Mouse (Mus musculus): ENCODE data around the gene Zfp940. TPM values are rescaled to one million over a fixed set of nuclear protein-coding genes. Genes with fewer than 3 reads are reported as not detected.

Zfp940 gene
- polyA plus RNA-seq, 1 experiment from 2014 or later = 3.2 TPM

GRCm38 (mm10) chr7:29815910-29816429 is 37.5 kb downstream of the Zfp940 start, which contains the start of gene Zfp790:
Gene Zfp790, plus strand, starts transcription at chr7:29816114.
- peak; percentile 98 for ATAC-seq
- peak within 1 kb of the TSS; percentile 68 for H3K9ac ChIP-seq (ENCODE audit: low read depth, low read length)
- H3K36me3 ChIP-seq (ENCODE audit: control insufficient read depth, insufficient read depth, low read length) = no peaks in the 10 kb centered on the region
- H3K4me2 ChIP-seq (ENCODE audit: low read depth, low read length) = peak within 1 kb of the TSS; percentile 71
- under 1% methylated on average over 26 of the region's 26 CpGs for WGBS
- H3K4me3 ChIP-seq (ENCODE audit: low read length) = peak within 1 kb of the TSS; percentile 61
- no peaks in the 10 kb centered on the region for H3K27me3 ChIP-seq (replicated peaks; ENCODE audit: control insufficient read depth, insufficient read depth, low read length)
- peak within 1 kb of the TSS; percentile 82 for H3K27ac ChIP-seq (ENCODE audit: low read length)
- no peaks in the 10 kb centered on the region for H3K9me3 ChIP-seq (ENCODE audit: control insufficient read depth, low read length)
- peaks cover 15% of the 10 kb centered on the region for H3K4me1 ChIP-seq (ENCODE audit: control insufficient read depth, insufficient read depth, low read length)

- peak; percentile 49 for ATAC-seq
- Histone ChIP-seq H3K4me1 (ENCODE audit: control insufficient read depth, insufficient read depth, low read length) (peaks cover 15% of the 10 kb centered on the region), H3K4me2 (ENCODE audit: low read depth, low read length) (peak overlapping the region; percentile 65), H3K4me3 (ENCODE audit: low read length) (peak overlapping the region; percentile 61), H3K27ac (ENCODE audit: low read length) (peak overlapping the region; percentile 58), H3K9ac (ENCODE audit: low read depth, low read length) (peak overlapping the region; percentile 68), H3K36me3 (ENCODE audit: control insufficient read depth, insufficient read depth, low read length) (no peaks in the 10 kb centered on the region), H3K27me3 (replicated peaks; ENCODE audit: control insufficient read depth, insufficient read depth, low read length) (no peaks in the 10 kb centered on the region), H3K9me3 (ENCODE audit: control insufficient read depth, low read length) (no peaks in the 10 kb centered on the region)
- 2% methylated on average over 12 of the region's 12 CpGs for WGBS
Observed at GRCm38 (mm10) chr7:29815061-29815784, 38.2 kb downstream of the Zfp940 start.

GRCm38 (mm10) chr7:29814381-29814780 is 39.1 kb downstream of the Zfp940 start:
- Histone ChIP-seq H3K4me2 (ENCODE audit: low read depth, low read length) (no peak overlapping the region), H3K27ac (ENCODE audit: low read length) (no peak overlapping the region), H3K4me1 (ENCODE audit: control insufficient read depth, insufficient read depth, low read length) (peaks cover 13% of the 10 kb centered on the region), H3K4me3 (ENCODE audit: low read length) (no peak overlapping the region), H3K9ac (ENCODE audit: low read depth, low read length) (no peak overlapping the region), H3K9me3 (ENCODE audit: control insufficient read depth, low read length) (no peaks in the 10 kb centered on the region), H3K36me3 (ENCODE audit: control insufficient read depth, insufficient read depth, low read length) (no peaks in the 10 kb centered on the region), H3K27me3 (replicated peaks; ENCODE audit: control insufficient read depth, insufficient read depth, low read length) (no peaks in the 10 kb centered on the region)
- 90% methylated on average over 2 of the region's 2 CpGs for WGBS
- no peak for ATAC-seq

- Histone ChIP-seq H3K36me3 (ENCODE audit: control insufficient read depth, insufficient read depth, low read length) (no peaks in the 10 kb centered on the region), H3K4me3 (ENCODE audit: low read length) (no peak overlapping the region), H3K27ac (ENCODE audit: low read length) (no peak overlapping the region), H3K4me2 (ENCODE audit: low read depth, low read length) (no peak overlapping the region), H3K4me1 (ENCODE audit: control insufficient read depth, insufficient read depth, low read length) (peaks cover 11% of the 10 kb centered on the region), H3K27me3 (replicated peaks; ENCODE audit: control insufficient read depth, insufficient read depth, low read length) (no peaks in the 10 kb centered on the region), H3K9ac (ENCODE audit: low read depth, low read length) (no peak overlapping the region), H3K9me3 (ENCODE audit: control insufficient read depth, low read length) (no peaks in the 10 kb centered on the region)
- no peak for ATAC-seq
- WGBS = 96% methylated on average over 1 of the region's 1 CpGs
Observed at GRCm38 (mm10) chr7:29812244-29812643, 41.2 kb downstream of the Zfp940 start.

- H3K9ac ChIP-seq (ENCODE audit: low read depth, low read length) = no peak overlapping the region
- H3K9me3 ChIP-seq (ENCODE audit: control insufficient read depth, low read length) = no peaks in the 10 kb centered on the region
- H3K4me2 ChIP-seq (ENCODE audit: low read depth, low read length) = no peak overlapping the region
- no peaks in the 10 kb centered on the region for H3K27me3 ChIP-seq (replicated peaks; ENCODE audit: control insufficient read depth, insufficient read depth, low read length)
- no peak overlapping the region for H3K4me3 ChIP-seq (ENCODE audit: low read length)
- 74% methylated on average over 5 of the region's 5 CpGs for WGBS
- ATAC-seq = no peak
- H3K27ac ChIP-seq (ENCODE audit: low read length) = no peak overlapping the region
- H3K36me3 ChIP-seq (ENCODE audit: control insufficient read depth, insufficient read depth, low read length) = no peaks in the 10 kb centered on the region
- H3K4me1 ChIP-seq (ENCODE audit: control insufficient read depth, insufficient read depth, low read length) = no peaks in the 10 kb centered on the region
Observed at GRCm38 (mm10) chr7:29807046-29807445, 46.4 kb downstream of the Zfp940 start.

GRCm38 (mm10) chr7:29792906-29793305 is 60.6 kb downstream of the Zfp940 start:
- H3K36me3 ChIP-seq (ENCODE audit: control insufficient read depth, insufficient read depth, low read length) = peaks cover 17% of the 10 kb centered on the region
- no peak overlapping the region for H3K4me3 ChIP-seq (ENCODE audit: low read length)
- no peaks in the 10 kb centered on the region for H3K4me1 ChIP-seq (ENCODE audit: control insufficient read depth, insufficient read depth, low read length)
- H3K9ac ChIP-seq (ENCODE audit: low read depth, low read length) = no peak overlapping the region
- H3K27ac ChIP-seq (ENCODE audit: low read length) = no peak overlapping the region
- H3K9me3 ChIP-seq (ENCODE audit: control insufficient read depth, low read length) = no peaks in the 10 kb centered on the region
- ATAC-seq = no peak
- WGBS = 44% methylated on average over 27 of the region's 27 CpGs
- H3K4me2 ChIP-seq (ENCODE audit: low read depth, low read length) = no peak overlapping the region
- no peaks in the 10 kb centered on the region for H3K27me3 ChIP-seq (replicated peaks; ENCODE audit: control insufficient read depth, insufficient read depth, low read length)

- no peak overlapping the region for H3K27ac ChIP-seq (ENCODE audit: low read length)
- H3K4me2 ChIP-seq (ENCODE audit: low read depth, low read length) = peak overlapping the region; percentile 83
- H3K9me3 ChIP-seq (ENCODE audit: control insufficient read depth, low read length) = no peaks in the 10 kb centered on the region
- peaks cover 5% of the 10 kb centered on the region; the same call in 1 of the 2 replicates for H3K4me1 ChIP-seq (ENCODE audit: control insufficient read depth, insufficient read depth, low read length)
- no peaks in the 10 kb centered on the region for H3K27me3 ChIP-seq (replicated peaks; ENCODE audit: control insufficient read depth, insufficient read depth, low read length)
- WGBS = 79% methylated on average over 5 of the region's 5 CpGs
- peak overlapping the region; percentile 61 for H3K9ac ChIP-seq (ENCODE audit: low read depth, low read length)
- ATAC-seq = no peak
- peaks cover 6% of the 10 kb centered on the region; the same call in 1 of the 2 replicates for H3K36me3 ChIP-seq (ENCODE audit: control insufficient read depth, insufficient read depth, low read length)
- H3K4me3 ChIP-seq (ENCODE audit: low read length) = peak overlapping the region; percentile 95
Observed at GRCm38 (mm10) chr7:29785888-29786287, 67.6 kb downstream of the Zfp940 start.

- Histone ChIP-seq H3K9ac (ENCODE audit: low read depth, low read length) (peak overlapping the region; percentile 61; the same call in 1 of the 2 replicates), H3K9me3 (ENCODE audit: control insufficient read depth, low read length) (no peaks in the 10 kb centered on the region)
Observed at GRCm38 (mm10) chr7:29785023-29785422, 68.4 kb downstream of the Zfp940 start.

GRCm38 (mm10) chr7:29783871-29784551 is 69.5 kb downstream of the Zfp940 start, which contains the start of gene Zfp30:
Gene Zfp30, plus strand, starts transcription at chr7:29783998.
- peak within 1 kb of the TSS; percentile 80 for H3K27ac ChIP-seq (ENCODE audit: low read length)
- H3K36me3 ChIP-seq (ENCODE audit: control insufficient read depth, insufficient read depth, low read length) = peaks cover under 1% of the 10 kb centered on the region; the same call in 1 of the 2 replicates
- H3K9me3 ChIP-seq (ENCODE audit: control insufficient read depth, low read length) = no peaks in the 10 kb centered on the region
- peak; percentile 98 for ATAC-seq
- peak within 1 kb of the TSS; percentile 95 for H3K4me3 ChIP-seq (ENCODE audit: low read length)
- H3K27me3 ChIP-seq (replicated peaks; ENCODE audit: control insufficient read depth, insufficient read depth, low read length) = no peaks in the 10 kb centered on the region
- peak within 1 kb of the TSS; percentile 83 for H3K4me2 ChIP-seq (ENCODE audit: low read depth, low read length)
- peaks cover 5% of the 10 kb centered on the region; the same call in 1 of the 2 replicates for H3K4me1 ChIP-seq (ENCODE audit: control insufficient read depth, insufficient read depth, low read length)
- peak within 1 kb of the TSS; percentile 90 for H3K9ac ChIP-seq (ENCODE audit: low read depth, low read length)
- WGBS = under 1% methylated on average over 45 of the region's 45 CpGs

More at GRCm38 (mm10) chr7:29785023-29785422, 68.4 kb downstream of the Zfp940 start:
- Histone ChIP-seq H3K27me3 (replicated peaks; ENCODE audit: control insufficient read depth, insufficient read depth, low read length) (no peaks in the 10 kb centered on the region), H3K27ac (ENCODE audit: low read length) (no peak overlapping the region), H3K4me3 (ENCODE audit: low read length) (peak overlapping the region; percentile 95), H3K4me2 (ENCODE audit: low read depth, low read length) (peak overlapping the region; percentile 83), H3K36me3 (ENCODE audit: control insufficient read depth, insufficient read depth, low read length) (peaks cover 4% of the 10 kb centered on the region; the same call in 1 of the 2 replicates), H3K4me1 (ENCODE audit: control insufficient read depth, insufficient read depth, low read length) (peaks cover 5% of the 10 kb centered on the region; the same call in 1 of the 2 replicates)
- 48% methylated on average over 8 of the region's 8 CpGs for WGBS
- ATAC-seq = no peak
